Mouse (Mus musculus): Measurements from ENCODE around the gene Arid5b.

Arid5b gene

DNA sequence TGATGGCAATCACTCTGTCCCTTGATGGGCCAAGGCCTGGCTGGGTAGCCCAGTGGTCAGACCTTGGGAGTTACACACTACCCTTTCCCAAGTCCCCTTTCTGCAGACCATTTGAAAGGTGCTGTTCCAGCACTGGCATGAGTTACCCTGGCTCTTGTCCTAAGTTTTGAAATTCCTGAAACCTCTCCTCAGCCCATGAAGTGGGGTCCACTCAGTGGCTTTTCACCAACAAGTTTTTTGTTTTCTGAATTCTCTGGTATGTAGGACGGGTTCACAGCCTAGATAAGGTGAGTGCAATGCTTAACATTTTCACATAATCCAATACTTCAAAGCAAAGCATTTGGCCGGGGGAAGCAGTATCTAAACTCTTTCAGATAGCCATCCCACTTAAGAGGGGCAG is 183.4 kb downstream of the Arid5b start:
- intact Hi-C loops (cut with DNase I): no loop called here

DNA sequence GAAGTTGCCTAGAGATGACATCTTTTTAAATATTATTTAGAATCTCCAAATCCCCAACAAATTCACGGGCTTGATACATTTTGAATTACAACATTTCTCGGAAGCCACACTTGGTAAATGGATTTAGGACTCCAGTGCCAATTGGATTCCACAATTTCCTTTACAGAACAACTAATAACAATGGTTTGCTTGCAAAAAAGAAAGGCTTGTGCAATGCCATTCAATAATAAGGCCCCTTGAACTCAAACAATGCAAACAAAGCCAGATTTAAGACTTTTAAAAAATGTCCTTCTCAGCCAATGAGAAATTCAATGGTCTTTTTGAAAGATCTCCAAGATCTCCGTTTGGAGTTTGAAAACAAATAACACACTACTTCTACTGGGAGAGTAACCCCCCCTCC is 185.0 kb downstream of the Arid5b start:
- intact Hi-C loops (cut with DNase I): no loop called here

GRCm38 (mm10) chr10:68091840-68092239 is 186.7 kb downstream of the Arid5b start:
- intact Hi-C loops (cut with DNase I): no loop called here

- intact Hi-C loops (cut with DNase I): no loop called here
Measured at GRCm38 (mm10) chr10:68091011-68091410, 187.5 kb downstream of the Arid5b start.

GRCm38 (mm10) chr10:68090544-68090943 is 188.0 kb downstream of the Arid5b start:
- intact Hi-C loops (cut with DNase I): no loop called here

DNA sequence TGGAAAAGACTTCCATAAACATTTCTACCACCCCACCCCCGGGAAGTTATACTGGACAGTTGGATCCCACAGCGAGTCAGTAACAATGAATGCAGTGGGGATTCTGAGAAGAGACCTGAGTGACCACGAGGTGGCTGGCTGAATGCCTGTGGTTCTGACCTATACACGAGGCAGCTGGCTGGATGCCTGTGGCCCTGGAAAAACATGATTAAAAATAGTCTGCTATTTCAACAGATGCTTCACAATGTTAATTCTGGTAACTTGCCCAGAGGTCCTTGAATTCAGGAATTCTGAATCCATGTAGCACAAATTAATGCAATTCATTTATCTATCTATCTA is 188.4 kb downstream of the Arid5b start:
- intact Hi-C loops (cut with DNase I): no loop called here

DNA sequence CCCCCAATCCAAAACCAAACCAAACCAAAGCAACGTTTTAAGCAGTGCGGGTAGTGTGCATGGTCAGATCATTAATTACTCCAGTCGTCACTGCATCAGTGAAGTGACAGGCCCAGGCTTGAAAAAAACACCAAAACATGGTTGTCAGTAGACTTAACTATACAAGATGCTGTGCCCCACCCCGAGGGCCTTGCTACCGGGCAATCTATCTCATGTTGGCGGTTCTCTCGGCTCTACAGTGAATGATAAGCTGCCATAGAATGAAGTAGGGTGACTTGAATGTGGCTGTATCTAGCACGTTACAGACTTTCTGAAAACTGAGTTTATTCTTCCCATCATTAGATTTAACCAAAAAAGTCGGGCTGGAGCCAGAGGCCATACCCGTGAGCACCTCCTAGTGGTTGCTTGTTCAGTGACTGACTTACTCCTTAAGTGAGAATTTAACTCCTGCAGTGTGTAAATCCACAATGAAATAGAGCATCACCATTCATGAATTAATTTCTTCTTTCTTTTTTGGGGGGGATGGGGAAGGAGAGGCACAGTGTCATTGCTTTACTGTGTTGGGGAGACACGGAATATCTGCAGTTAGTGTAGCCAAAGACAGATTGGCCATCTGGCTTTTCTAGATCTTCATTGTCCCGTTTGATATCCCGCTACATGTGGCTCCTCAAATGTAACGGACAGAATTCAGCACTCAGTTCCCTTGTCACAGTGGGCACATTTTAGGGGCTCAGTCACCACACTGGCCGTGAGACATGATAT is 188.9 kb downstream of the Arid5b start:
- intact Hi-C loops (cut with DNase I): no loop called here

GRCm38 (mm10) chr10:68087722-68088121 is 190.8 kb downstream of the Arid5b start:
- intact Hi-C loops (cut with DNase I): no loop called here

DNA sequence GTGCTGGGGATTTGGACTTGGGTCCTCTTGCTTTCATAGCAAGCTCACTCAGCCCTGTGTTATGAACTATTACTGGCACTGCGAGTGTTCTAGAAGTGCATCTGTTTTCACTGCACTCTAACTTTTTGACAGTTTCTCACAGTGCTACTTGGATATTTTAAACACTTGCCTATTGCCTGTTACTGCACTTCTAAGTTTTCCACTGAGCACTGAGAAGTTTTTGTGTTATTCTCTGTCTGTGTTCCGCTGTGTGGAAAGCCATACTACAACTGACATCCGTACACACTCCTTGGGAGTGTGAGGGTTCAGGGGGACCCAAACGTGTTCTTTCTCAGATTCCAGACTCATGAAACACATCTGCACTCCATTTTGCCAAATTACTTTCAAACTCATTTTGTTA is 191.6 kb downstream of the Arid5b start:
- intact Hi-C loops (cut with DNase I): no loop called here

GRCm38 (mm10) chr10:68085574-68085973 is 193.0 kb downstream of the Arid5b start:
- intact Hi-C loops (cut with DNase I): no loop called here

DNA sequence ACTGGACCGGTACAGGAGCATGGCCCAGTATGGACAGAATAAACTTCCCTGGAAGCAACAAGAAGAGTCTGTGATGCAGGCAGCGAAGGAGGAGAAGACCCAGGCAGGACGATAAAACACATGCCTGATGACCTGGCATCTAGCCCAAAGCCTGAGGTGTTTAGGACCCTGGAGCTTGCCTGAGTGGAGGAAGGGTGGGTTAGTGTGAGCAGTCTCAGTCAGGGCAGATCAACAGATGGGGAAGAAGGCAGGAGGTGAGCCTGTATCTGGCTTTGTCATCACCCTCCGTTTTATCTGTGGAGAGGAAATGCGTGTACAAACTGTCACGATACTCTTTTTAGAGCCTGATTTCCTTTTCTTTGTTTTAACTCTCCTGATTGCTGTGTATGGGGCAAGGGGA is 196.8 kb downstream of the Arid5b start:
- intact Hi-C loops (cut with DNase I): no loop called here

GRCm38 (mm10) chr10:68079910-68080670 is 198.4 kb downstream of the Arid5b start:
- intact Hi-C loops (cut with DNase I): no loop called here

DNA sequence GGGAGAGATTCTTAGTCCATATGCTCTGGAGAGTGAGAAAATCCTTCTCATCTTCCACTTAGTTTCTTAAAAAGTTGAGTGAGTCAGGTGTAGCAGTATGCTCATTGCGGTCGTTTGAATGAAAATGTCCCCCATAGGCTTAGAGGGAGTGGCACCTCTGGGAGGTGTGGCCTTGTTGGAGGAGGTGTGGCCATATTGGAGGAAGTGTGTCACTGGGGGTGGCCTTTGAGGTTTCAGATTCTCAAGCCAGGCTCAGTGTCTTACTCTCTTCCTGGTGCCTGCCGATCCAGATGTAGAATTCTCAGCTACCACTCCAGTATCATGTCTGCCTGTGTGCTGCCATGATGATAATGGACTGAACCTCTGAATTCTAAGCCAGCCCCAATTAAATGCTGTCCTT is 199.8 kb downstream of the Arid5b start:
- intact Hi-C loops (cut with DNase I): no loop called here

DNA sequence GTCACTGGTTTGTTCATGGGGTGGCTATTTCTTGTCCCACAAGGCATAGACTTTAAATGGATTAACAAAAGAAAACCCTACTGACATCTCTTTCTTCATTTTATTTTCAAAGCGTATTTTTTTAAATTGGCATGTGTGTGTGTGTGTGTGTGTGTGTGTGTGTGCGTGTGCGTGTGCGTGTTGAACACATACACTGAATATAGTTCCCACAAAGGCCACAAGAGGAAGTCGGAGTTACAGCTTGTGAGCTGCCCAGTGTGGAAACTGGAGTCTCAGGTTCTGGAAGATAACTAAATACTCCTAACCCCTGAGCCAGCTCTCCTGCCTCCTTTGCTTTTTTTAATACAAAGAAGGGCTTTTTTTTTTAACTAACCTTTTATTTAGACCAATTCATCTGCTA is 203.4 kb downstream of the Arid5b start:
- intact Hi-C loops (cut with DNase I): no loop called here

DNA sequence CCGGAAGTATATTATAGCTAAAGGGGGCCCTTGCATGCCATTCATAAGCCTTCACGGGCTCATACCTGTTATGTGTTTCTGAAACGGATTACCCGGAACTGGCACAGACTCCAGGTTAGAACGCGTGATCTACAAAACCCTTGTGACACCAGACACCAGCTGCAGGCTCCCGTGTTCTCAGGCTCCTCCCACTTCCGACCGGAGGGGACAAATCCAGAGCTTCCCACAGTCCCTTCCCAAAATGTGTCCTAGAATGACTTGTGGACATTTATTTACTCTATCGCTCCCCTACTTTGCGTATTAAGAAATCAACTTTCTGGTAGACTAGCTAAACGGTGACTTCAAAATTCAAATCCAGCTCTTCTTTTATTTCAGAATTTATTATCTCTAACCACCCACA is 204.2 kb downstream of the Arid5b start:
- intact Hi-C loops (cut with DNase I): no loop called here

GRCm38 (mm10) chr10:68072626-68073025 is 205.9 kb downstream of the Arid5b start:
- intact Hi-C loops (cut with DNase I): no loop called here

GRCm38 (mm10) chr10:68071041-68071440 is 207.5 kb downstream of the Arid5b start:
- intact Hi-C loops (cut with DNase I): no loop called here

DNA sequence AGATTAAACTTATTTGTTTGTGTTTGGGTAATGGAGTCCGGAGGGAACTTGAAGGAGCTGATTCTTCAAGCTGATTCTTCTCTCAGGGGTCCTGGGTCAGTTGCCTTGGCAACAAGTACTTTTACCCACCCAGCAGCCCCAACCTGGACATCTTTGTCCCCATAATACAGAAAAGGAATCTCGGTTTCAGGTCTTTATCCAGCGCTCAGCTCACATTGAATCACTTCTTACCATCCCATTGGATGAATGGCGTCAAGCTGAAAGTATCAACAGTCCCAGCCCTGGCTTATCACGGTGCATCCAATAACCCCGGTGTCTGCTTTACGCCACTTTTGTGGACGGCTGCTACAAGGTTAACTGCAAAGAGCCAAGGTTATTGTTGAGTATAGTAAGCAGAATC is 210.1 kb downstream of the Arid5b start:
- intact Hi-C loops (cut with DNase I): no loop called here

- intact Hi-C loops (cut with DNase I): no loop called here
Measured at GRCm38 (mm10) chr10:68067961-68068360, 210.6 kb downstream of the Arid5b start.

DNA sequence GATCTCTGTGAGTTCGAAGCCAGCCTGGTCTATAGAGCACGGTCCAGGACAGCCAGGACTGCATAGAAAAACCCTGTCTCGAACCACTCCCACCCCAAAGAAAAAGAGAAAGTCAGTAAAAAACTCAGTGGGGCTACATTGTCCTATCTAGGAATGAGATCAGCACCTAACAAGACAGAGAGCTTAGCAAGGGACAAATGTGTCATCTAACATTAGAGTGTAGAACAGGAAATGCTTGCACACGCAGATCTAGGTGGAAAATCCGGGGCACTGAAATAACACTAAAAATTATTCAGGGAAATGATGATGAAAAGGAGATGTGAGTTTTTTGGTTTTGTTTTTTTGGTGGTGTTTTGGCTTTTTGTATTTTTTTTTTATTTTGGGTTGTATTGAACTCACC is 212.4 kb downstream of the Arid5b start:
- intact Hi-C loops (cut with DNase I): no loop called here

GRCm38 (mm10) chr10:68064571-68064970 is 214.0 kb downstream of the Arid5b start:
- intact Hi-C loops (cut with DNase I): no loop called here

- intact Hi-C loops (cut with DNase I): no loop called here
Measured at GRCm38 (mm10) chr10:68063806-68064545, 214.6 kb downstream of the Arid5b start.

Measured in adrenal gland (tissue).